Mouse (Mus musculus): ENCODE results near the gene Cnnm4.

- TF ChIP-seq CTCF (IDR thresholded peaks at IDR 0.05; ENCODE audit: insufficient read depth, low read depth, low read length), result no peak
- no peak for TF ChIP-seq POLR2A (IDR thresholded peaks at IDR 0.05; ENCODE audit: insufficient read depth, low read depth, low read length)
Measured at GRCm38 (mm10) chr1:36549491-36549890, 78.1 kb downstream of the Cnnm4 start.

All from olfactory bulb, adult 2 months (tissue).